Mouse (Mus musculus) forelimb bud, embryonic 11.5 days (tissue): ENCODE data around the gene Srebf1.
A peak's percentile ranks its signal among the peaks of the same experiment; 100 is the strongest.

Experiments
- DNase-seq: peaks from one replicate; pipeline ENCODE4 v3.0.0-alpha.2; 2012; ENCODE audit warnings: low read depth, low spot score

The Srebf1 gene

DNA sequence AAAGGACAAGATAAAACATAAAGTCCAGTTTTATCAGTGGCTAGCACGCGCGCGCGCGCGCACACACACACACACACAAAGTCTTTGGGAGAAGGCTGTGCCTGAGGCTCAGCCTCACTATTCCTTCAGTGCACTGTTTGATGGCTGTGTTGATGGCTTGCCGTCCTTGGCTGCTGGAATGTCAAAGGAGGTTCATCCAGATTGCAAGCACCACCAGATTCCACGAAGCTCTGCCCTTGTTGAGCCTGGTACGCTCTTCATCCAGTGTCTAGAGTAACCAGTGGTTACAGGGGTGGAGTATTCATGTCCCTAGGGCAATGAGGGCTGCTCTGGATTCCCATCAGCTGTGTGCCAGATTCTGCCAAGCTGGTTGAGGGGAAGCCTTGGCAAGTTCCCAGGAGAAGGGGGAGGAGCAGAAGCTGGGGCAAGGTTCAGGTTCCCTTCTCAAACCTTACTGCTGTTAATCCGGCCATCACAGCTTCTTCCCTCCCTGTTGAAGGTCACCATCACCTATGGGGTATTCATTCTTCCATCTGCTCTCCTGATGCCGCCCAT lies 40.2 kb downstream of the Srebf1 start:
- DNase-seq, result no peak

DNA sequence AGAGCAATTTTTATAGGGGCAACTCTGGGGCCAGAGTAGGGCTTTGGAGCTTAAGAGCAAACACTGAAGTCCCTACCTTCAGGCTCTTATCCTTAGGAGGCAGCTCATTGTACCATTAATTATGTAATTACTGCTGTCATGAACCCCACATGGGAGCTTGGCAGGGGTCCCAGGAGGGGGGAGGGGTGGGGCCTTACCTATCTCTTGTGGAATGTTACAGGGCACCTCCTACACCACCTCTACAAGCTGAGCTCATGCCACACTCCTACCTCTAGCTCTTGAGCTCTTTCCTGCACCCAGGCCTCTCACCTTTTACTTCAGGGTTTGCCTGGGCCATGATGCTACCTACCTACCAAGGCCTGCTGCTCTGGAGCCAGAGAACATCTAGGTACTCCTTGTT lies 43.9 kb downstream of the Srebf1 start:
- no peak for DNase-seq

DNA sequence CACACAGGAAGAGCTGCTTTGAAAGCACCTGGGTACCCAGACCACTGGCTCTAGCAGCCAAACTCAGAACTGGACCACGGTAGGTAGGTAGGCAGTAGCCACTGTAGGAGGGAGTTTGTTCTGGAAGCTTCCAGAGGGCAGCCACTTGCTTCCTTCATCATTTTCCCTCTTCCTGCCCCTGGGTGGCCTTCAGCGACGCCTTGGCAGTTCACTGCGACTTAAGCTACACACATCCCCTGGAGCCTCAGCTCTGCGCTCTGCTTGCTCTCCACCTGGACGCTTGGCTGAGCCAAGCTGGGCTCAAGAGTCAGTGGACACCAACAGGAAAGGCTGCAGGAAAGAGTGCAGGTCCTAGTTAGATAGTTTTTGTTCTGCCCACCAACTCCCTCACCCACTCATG lies 44.4 kb downstream of the Srebf1 start:
- DNase-seq, result no peak

DNA sequence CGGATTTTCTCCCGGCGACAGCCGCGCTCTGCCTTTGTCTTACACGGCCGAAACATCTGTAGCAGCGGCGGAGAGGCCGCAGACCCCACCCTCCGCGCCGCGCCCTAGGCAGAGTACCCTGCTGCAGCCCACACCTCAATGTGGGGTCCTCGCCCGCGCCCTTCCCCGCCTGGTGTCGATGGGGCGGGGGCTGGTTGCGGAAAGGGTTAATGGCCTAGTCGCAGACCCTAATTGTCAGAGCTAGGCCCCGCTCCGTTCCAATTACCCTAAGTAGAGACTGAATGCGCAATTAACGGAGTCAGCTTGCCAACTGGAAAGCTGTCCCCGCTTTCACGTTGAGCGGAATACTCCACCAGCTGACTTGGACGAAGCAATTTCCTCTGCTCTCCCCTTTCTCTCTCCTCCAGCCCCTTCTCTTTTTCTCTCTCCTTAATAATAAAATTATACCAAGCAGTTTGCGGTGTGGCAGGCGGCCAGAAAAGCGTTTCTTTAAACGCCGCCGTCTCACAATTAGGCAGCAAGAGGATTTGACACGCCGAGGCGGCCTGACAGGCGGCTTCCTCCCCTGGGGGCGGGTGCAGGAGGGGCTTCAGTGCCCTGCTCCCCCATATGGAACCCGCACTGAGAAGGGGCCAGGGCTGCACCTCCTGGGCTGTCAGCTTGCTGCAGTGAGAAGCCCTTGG lies 45.3 kb downstream of the Srebf1 start:
- DNase-seq, result peak; percentile 58

DNA sequence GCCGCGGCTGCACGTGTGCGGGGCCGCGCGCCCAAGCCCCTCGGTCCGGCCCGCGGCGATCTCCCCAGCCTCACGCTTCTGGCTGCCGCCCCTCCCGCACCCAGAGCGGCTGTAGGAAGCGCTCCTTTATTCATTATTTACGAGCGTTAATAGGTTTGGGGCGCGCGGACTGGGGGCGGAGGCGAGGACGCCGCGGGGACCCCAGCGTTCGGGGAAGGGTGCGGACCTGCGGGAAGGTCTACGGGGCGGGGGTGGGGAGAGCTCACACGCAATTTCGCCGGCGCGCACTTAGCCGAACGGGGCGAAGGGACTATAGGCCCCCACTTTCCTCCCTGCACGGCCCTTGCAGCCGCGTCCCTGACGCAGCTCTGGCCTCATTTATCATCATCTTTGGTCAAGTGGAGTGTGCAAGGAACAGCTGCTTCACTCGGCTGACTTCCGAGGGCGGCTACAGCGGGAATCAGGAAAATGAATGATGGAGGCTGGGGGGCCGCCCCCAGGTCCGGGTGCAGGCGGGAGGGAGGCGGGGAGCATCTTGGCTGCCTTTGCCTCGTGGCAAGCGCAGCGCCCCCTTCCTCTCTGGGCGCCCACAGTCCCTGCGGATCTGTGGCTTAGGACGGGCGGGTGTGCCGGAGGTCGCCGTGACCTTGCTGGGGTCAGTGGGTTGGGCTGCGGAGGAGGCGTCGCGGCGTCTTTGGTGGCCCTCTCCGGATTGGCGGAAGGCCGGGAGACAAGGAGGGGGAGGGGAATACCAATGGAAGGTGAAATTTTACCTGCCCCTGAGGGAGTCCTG lies 46.0 kb downstream of the Srebf1 start:
- peak; percentile 78 for DNase-seq

DNA sequence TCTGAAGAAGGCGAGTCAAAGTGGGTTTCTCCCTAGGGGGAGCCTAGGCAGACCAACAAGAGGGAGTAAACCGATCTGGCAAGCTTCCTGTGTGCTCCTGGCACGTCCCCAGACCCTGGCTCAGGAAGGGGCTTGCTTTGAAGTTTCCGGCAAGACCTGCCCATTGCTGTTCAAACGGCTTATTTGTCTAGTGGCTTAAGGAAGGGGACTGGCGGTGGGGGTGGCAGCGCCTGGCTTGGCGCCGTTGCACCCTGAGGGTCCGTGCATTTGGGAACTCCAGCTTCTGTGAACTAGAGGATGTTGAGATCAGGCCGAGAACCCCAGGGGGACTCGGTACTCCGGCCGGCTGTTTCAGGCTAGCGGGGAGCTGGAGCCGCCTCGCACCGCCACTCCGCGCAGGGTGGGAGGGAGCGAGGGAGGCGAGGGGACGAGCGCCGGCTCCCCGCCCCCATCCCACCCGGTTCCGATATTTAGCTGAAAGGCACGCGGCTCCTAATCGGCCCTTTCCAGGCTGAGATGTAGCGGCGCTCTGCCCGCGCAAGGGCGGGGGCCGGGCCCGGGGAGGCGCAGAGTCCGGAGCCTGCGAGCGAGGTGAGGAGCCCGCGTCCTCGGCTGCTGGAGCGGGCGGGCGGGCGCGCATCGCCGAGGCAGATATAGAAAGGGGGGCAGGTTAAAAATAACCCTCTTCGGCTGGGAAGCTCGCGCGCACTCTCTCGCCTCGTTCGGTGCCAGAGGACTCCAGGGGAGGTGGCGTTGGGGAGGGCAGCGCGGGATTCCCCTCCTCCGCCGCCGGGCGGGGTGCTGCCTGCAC lies 46.8 kb downstream of the Srebf1 start:
- peak; percentile 46 for DNase-seq

DNA sequence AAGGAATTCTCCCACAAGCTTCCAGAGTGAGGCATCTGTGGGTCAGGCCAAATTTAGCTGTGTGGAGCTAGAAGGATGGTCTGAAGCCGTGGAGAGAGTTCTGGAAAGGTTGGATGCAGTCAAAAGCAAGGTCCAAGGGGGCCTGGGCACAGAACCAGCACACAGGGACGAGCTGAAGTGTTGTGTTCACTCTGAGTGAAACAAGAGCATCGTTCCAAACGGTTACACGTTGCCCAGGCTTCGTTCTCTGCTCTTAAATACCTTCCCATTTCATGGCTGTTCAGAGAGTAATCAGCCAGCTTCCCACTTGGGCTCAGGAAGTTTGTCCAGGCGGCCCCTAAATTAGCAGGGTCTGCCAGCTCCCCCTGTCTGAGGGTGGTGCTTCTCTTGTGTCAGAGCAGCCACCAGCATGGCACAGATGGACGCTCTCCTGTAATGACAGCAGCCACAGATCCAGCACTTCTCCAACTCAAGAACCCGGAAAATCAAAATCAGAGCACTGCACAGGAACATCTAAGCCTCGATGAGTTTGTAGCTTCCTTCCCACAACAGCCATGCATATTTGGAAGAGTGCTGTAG lies 48.7 kb downstream of the Srebf1 start:
- DNase-seq, result no peak

DNA sequence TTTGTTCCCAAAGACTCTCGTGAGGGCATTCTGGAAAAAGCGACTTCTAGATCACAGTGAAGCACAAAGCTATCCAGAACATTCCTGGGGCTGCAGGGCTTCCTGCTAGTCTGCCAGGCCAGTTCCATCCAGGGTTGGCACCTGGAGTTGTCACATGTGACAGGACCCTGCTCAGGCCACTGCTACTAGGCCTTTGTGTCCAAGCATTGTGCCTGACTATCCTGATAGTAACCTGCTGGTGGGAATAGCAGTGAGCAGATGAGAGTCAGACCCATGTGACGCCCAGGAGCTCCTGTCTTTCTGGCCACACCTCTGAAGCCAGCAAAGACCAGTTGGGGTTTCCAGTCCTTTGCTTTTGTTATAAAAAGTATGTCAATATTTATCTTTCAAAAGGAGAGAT lies 50.3 kb downstream of the Srebf1 start:
- DNase-seq, result no peak

DNA sequence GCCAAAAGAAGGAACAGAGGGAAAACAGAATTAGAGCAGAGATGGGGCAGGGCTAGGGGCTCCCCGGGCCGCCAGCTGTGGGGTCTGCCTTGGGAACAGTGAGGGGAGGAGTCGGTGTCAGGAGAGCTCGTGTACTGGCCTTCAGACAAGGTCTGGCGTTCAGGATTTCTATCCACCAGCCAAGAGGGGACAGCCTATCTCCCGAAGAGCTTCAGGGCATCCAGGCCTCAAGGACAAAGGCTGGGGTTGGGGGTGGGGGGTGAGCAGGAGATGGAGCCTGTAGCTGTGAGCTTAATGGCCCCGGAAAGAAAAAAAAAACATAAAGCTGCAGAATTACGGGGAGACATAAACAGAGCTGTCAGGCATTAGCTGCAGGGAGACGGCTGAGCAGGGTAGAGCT lies 53.6 kb downstream of the Srebf1 start:
- no peak for DNase-seq

DNA sequence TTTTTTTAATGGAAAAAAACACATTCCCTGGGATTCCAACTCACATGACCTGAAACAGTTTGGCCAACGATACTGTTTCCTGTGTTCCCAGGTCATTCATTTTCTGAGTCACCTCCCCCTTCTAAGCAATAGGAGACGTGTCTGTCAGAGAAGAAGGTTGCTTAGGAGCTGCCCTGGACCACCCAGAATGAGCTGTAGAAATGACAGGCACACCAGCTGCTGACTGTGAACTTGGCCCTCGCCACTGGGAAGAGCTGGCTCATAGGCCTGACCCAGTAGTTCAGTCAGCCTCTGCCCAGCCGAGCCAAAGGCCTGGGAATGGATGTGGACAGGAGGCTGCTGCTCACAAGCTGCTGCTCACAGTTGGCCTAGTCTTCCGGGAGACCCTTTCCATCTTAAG lies 57.3 kb downstream of the Srebf1 start:
- DNase-seq, result no peak

DNA sequence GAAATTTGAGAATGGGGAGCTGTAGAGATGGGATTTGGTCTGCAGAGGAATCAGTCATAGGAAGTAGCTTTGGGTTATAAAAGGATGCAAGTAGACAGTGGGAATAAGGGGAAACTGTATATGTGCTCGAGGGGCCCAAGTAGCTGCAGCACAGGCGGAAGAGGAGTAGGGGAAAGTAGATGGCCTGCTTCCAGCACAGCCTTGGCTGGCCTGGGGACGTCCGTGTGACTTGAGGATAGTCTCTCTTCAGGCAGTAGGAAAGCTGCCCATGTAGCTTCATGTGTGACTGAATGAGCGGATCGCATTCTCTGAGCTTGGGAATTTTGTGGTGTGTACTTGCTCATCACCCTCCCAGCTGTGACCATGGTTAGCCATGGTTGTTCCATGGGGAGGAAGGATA lies 57.9 kb downstream of the Srebf1 start:
- no peak for DNase-seq

DNA sequence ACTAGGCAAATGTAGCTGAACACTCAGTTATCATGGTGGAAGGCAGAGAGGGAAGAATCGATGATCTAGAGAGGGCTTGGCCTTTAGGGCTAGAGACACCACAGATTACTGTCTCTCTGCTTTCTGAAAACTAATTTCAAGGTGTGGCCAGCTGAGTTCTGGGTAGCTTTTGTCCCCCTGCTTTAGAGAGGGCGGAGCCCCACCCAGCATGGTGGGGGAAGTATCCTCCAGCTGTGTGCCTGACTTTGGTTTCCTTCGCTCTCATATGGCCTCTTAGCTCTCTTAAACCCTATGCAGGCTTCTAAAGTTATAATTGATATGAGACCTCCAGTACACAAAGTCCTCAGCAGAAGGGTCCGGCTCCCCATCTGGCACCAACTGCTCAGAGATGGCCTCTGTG lies 59.0 kb downstream of the Srebf1 start:
- no peak for DNase-seq

DNA sequence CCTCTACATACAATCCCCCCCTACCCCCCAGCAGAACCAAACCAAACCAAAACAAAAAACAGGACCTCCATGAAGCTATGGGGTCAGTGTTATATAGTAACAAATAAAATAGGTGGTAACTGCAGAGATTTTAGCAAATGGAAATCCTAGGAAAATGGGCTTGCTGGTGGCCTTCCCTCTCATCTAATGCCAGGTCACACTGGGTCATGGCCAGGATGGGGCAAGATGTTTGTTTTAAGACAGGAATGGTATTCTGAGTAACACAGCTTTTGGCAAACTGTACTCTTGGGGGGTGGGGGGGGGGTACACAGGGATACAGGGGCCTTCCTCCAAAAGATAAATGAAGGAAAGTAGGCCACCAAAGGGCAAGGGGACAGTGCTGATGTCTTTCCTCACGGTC lies 59.8 kb downstream of the Srebf1 start:
- no peak for DNase-seq

DNA sequence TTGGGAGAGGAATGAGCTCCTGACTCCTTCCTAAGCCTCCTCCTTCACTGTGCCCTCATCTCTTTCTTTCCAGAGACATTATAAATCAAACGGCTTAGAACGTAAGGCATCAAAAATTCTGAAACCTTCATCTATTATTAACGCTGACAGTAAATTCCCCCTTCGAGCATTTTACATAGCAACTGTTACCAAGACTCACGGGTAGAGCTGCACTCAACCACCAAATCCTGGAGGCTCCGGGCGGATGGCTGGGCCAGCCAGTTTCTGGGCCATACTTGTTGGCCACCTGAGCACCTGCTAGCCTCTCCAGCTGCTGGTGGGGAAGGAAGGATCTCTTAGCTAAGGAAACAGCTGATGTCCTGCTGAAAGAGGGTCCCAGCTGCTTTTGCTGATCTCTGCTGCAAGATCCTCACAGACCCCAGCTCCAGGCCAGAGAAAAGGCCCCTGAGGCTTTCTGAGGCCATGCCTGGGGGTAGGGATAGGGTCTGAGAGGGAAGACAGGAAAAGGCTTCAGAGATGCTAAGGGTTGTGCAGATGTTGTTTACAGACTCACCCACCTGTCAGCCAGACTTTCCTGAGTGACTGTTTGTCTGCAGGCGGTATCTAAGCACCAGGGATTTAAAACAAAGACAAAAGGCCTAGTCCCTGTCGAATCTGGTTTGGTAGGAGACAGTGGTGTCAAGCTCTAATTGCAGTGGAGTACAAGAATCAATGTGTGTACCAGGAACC lies 61.1 kb downstream of the Srebf1 start:
- no peak for DNase-seq

DNA sequence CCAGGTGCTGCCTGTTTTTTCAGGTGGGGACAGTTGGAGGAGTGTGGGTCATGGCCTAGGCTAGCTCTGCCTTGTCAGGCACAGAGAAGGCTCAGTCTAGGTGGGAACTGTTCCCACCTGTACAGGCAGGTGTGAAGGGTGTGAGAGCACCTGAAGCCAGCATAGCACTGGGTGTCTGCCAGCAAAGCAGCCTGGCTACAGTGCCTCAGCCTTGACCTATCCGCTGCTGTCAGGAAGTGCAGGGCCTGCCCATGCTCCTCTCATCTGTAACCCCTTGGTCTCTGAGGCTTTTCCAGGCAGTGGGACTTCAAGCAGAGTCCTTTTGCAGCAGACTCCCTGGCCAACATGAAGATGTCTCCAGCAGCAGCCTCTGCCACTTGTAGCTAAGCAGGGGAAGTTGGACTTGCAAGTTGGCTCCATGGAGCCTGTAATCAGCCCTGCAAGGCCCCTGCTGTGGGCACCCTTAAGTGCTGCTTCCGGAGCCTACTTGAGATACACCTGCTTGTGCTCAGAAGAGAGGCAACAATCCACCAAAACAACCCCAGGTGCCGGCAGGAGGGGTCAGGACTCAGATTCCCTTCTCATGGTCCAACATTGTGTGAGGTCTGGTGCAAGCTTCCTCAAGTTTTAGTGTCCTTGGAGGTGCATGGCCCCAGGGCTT lies 61.8 kb downstream of the Srebf1 start:
- DNase-seq, result no peak

DNA sequence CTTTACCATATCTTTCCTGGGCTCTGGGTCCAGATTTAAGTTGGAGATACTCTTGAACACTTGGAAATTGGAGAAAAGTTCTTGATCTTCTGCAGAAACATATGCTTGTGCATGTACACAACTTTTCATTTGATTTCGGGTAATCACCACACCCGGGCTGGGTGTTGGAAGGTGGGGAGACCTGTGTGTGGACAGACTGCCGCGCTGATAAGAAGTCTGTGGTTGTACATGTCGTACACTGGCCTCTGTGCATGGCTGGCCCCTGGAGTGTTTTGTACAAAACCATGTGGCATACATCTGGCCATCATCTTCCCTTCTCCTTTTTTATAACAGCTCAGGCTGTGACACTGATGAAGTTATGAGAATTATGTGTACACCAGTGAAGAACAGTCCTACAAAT lies 62.4 kb downstream of the Srebf1 start:
- no peak for DNase-seq

DNA sequence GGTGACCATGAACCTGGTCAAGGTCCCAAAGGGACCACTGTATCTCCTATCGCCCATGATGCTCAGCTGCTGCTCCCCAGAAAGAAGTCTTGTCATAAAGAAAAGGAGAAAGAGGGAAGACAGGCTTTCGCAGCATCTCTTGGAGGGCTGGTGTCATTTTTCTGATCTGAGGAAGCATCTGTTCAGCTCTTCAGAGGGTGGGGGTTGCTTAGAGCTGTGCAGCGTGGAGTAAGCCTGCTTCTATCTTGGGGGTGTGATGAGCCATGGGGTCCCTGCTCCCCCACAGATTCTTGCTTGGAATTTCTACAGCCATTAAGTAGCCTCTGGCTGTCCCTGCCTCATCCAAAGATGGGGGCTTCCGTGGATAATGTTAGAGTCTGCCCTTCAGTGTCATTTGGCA lies 64.1 kb downstream of the Srebf1 start:
- DNase-seq, result no peak

DNA sequence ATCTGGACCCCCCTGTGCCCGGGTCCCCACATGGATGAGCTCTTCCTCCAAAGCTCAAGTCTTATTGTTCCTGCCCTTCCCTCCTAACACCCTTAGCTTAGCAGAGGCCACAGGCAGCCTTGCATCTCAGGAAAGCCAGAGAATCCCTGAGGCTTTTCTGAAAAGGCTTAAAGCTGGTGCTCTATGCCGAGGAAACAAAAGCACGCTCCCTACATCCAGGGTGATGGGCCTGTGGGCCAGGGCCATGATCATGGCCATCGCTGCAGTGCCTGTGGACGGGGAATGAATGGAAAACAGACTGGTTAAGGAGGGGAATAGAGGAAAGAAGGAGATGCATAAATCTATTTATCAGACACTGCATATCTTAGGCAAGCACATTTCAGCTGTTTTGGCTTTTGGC lies 66.7 kb downstream of the Srebf1 start:
- no peak for DNase-seq

DNA sequence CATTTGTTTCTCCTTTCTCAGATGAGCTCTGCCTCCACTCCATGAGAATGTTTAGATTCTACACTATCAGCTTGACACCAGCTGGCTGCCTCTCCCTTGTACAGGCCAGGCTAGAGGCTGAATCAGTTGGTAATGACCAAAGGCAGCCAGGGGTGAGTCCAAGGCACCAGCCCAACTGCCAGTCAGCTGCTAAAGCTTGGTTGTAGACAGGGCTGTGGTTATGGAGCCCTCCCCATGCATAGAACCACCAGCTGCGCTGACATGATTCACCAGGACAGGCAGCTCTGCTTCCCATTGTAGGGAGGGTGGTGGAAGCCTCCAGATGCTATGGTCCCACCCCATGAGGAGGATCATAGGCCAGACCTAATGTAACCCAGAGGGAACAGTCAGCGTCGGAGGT lies 68.4 kb downstream of the Srebf1 start:
- no peak for DNase-seq

DNA sequence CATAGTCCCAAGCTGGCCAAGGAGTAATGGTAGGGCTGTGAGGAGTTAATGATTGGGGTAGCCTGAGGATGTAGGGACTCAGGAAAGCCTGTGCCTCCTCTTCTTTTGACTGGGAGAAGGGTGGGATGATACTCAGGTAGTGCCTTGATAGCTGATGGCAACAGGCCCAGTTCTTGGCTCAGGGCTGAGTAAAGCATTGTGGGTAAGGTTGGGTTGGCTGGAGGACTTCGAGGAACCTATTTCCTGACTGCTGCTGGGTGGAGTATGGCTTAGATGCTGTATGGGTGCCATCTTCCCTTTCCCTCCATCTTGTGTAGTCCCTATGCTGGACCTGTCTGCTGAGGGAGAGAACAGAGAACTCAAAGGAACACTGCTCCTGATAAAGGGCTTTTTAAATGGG lies 70.0 kb downstream of the Srebf1 start:
- DNase-seq, result no peak

DNA sequence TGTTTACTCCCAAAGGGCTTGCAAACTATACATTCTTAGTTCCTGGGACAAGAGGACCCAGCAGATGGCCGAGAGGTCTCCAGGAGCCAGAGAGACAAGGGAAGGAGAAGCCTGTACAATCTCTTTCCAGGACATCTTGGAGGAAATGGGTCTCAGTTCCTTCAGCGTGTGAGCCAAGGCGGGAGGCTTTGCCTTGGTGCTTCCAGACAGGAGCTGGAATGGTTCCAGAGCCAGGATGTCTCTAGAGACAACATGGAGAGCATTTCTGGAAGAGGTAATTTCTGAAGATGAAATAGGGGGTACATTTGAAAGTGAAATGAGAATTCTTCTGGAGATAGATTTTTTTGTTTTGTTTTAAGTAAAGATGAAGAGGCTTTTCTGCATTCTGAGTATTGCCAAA lies 71.7 kb downstream of the Srebf1 start:
- no peak for DNase-seq
